Mouse (Mus musculus): ENCODE measurements around the gene Cnp.
"Not testable (repeated sequence)": the region's sequence is repeated elsewhere in the genome, so short reads cannot be mapped to it uniquely, and the experiment has no call there.

DNA sequence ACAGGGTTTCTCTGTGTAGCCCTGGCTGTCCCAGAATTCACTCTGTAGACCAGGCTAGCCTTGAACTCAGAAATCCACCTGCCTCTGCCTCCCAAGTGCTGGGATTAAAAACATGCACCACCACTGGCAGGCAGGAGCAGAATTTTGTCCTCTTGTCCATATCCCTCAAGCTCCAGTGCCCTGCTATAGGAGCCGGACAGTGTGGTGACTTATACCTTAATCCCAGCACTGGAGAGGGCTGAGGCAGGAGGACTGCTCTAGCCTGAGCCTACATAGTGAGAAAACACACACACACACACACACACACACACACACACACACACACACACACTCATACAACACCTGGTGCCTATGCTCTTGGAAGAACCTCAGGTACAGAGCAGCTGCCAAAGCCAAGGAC is 7.7 kb downstream of the Cnp start:
- not testable (repeated sequence) for TF ChIP-seq CTCF (IDR thresholded peaks at IDR 0.05; ENCODE audit: low read depth, low read length); GATA1 (IDR thresholded peaks at IDR 0.05; ENCODE audit: borderline replicate concordance, low read length)
